Mouse (Mus musculus) liver, embryonic 15.5 days (tissue): ENCODE data around the gene Gm21836. TPM values are rescaled to one million over a fixed set of nuclear protein-coding genes. Genes with fewer than 3 reads are reported as not detected.
"Not testable (repeated sequence)": the region's sequence is repeated elsewhere in the genome, so short reads cannot be mapped to it uniquely, and the experiment has no call there.

ENCODE experiments used
- ATAC-seq: fragments of 200-750 bp; cut with Nextera tagmentation; 2 replicates; pipeline ENCODE4 v1.8.0; 2017; ENCODE audit warnings: moderate number of reproducible peaks, mild to moderate bottlenecking, moderate library complexity; ENCODE audit not compliant: insufficient read depth
- H3K27ac ChIP-seq: fragments of 300-500 bp; sonication (generic); replicated peaks from 2 replicates; pipeline ENCODE4 v1.5.1; 2015; ENCODE audit warnings: mild to moderate bottlenecking, inconsistent platforms
- H3K27me3 ChIP-seq: fragments of 300-500 bp; sonication (generic); 2 replicates; pipeline ENCODE4 v1.6.1; 2015; ENCODE audit warnings: mild to moderate bottlenecking, inconsistent platforms
- H3K36me3 ChIP-seq: fragments of 300-500 bp; sonication (generic); replicated peaks from 2 replicates; pipeline ENCODE4 v1.6.1; 2015; ENCODE audit warnings: moderate library complexity, mild to moderate bottlenecking, inconsistent platforms
- H3K4me1 ChIP-seq: fragments of 300-500 bp; sonication (generic); replicated peaks from 2 replicates; pipeline ENCODE4 v1.6.1; 2015; ENCODE audit warnings: inconsistent platforms
- H3K4me2 ChIP-seq: fragments of 300-500 bp; sonication (generic); 2 replicates; pipeline ENCODE4 v1.6.1; 2015; ENCODE audit warnings: moderate library complexity, mild to moderate bottlenecking, inconsistent platforms
- H3K4me3 ChIP-seq: fragments of 300-500 bp; sonication (generic); replicated peaks from 2 replicates; pipeline ENCODE4 v1.5.1; 2015; ENCODE audit warnings: mild to moderate bottlenecking, inconsistent platforms
- H3K9ac ChIP-seq: fragments of 300-500 bp; sonication (generic); 2 replicates; pipeline ENCODE4 v1.6.1; 2015; ENCODE audit warnings: moderate library complexity, mild to moderate bottlenecking, inconsistent platforms
- H3K9me3 ChIP-seq: fragments of 300-500 bp; sonication (generic); replicated peaks from 2 replicates; pipeline ENCODE4 v1.6.1; 2016; ENCODE audit warnings: inconsistent platforms
- WGBS: fragments of 180-500 bp; shearing (Covaris S2); methylation state at CpG from one replicate; pipeline ENCODE4 v1.1.7; 2015; ENCODE audit warnings: mixed read lengths; ENCODE audit not compliant: insufficient replicate concordance; 5-methylcytosine and 5-hydroxymethylcytosine counted together
- polyA plus RNA-seq: library from polyadenylated mRNA; unstranded; fragments of >200 nt; fragmentation: Nextera tagmentation; extraction: Ambion mirVana; gene quantifications from 2 replicates; pipeline ENCODE4 v1.2.1, GENCODE M21; 2015

Gm21836 gene
- not detected in 2 replicates for polyA plus RNA-seq

DNA sequence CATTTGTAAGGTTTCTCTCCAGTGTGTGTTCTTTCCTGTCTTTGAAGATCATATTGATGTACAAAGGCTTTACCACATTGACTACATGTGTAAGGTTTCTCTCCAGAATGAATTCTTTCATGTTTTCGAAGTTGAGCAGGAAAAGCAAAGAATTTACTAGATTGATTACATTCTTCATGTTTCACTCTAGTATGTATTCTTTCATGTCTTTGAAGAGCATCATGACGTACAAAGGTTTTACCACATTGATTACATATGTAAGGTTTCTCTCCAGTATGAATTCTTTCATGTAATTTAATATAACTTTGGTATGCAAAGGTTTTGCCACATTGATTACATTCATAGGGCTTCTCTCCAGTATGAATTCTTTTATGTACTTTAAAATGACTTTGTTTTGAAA, at the start of gene Gm21836:
TSS of gene Gm21836 (minus strand) at position 101 of the 400 bp plus-strand sequence.
- ATAC-seq = not testable (repeated sequence)
- 55% methylated on average over 2 of the region's 2 CpGs for WGBS

DNA sequence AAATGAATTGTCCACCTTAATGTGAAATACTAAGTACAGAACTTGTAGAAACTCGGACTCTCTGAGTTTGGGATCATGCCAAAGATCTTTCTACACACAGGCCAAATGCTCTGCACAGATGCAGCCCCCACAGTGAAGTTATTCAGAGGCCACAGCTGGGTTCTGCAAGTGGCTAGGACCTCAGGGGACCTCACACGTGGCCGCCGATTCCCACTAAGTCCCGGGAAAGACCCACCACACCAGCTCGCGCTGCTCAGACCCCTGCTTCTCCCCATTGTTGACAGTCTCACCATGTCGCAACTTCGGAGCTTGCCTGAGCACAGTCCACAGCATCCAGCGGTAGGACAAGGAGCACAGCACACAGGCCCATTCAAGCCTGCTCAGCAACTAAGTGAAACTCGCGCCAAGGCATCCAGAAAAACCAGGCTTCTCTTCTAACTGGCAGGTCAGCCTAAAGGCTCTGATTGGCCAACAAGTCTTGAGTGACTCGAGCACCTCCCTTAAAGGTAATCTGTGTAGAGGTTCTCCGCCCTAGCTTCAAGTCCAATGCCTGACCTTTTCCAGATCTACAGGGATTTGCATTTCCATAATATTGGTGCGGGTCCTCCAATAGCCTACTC, 13.1 kb downstream of the Gm21836 start:
- not testable (repeated sequence) for ATAC-seq, H3K4me1 ChIP-seq, H3K27ac ChIP-seq, H3K4me3 ChIP-seq, H3K9ac ChIP-seq, H3K27me3 ChIP-seq, H3K9me3 ChIP-seq, H3K4me2 ChIP-seq
- WGBS = 41% methylated on average over 14 of the region's 15 CpGs
- peaks cover 13% of the 10 kb centered on the region for H3K36me3 ChIP-seq

More for the DNA sequence above, at the start of gene Gm21836:
- H3K27me3 ChIP-seq, H3K4me1 ChIP-seq, H3K9me3 ChIP-seq, H3K36me3 ChIP-seq, H3K27ac ChIP-seq, H3K9ac ChIP-seq, H3K4me3 ChIP-seq, H3K4me2 ChIP-seq: not testable (repeated sequence)

GRCm38 (mm10) chr9:124478081-124478480, 15.5 kb downstream of the Gm21836 start:
- Histone ChIP-seq H3K36me3 (peaks cover 14% of the 10 kb centered on the region), H3K4me2 (no peak overlapping the region), H3K9ac (no peak overlapping the region), H3K4me1 (no peaks in the 10 kb centered on the region), H3K9me3 (no peaks in the 10 kb centered on the region), H3K4me3 (no peak overlapping the region), H3K27me3 (no peaks in the 10 kb centered on the region), H3K27ac (no peak overlapping the region)
- ATAC-seq = no peak
- WGBS = 50% methylated on average over 3 of the region's 3 CpGs

DNA sequence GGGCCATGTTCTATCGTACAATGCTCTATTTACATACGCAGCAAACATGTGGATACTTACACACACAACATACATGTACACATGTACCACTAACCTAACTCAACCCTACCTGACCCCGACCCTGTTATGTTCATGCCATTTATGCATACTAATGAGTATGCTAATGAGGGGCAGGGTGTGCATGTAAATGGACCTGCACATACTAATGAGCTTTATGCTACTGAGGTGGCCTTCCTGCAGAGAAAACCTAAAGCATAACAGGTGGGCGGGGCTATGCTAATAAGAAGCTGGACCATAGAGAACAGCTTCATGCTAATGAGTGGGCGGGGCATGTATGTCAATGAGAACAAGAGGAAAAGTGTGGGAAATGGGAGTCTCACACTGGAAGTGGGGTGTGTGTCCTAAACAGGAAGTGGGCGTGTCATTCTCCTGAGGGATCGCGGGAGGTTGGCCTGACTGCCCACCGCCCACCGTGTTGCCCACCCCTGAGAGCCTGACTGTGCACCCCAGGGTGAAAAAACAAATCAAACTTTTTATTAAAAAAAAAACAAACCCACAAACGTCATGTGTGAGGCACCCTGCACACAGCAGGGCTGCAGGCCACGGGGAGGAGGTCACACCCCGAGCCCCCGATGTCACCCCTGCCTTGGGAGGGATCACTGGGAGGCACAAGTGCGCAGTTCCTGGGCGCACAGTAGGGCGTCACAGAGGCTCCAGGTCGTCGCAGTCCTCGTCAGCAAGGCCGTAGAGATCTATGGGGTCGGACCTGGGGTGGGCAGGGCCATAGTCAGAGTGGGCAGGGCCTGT, 17.3 kb downstream of the Gm21836 start, which contains the start of gene Ppp2r3d:
TSS of gene Ppp2r3d (minus strand) at position 803 of the 807 bp plus-strand sequence.
- Histone ChIP-seq H3K4me3 (no peak within 1 kb of the TSS), H3K27me3 (no peaks in the 10 kb centered on the region), H3K36me3 (peaks cover 14% of the 10 kb centered on the region), H3K4me2 (no peak within 1 kb of the TSS), H3K9me3 (no peaks in the 10 kb centered on the region), H3K9ac (no peak within 1 kb of the TSS), H3K27ac (no peak within 1 kb of the TSS), H3K4me1 (no peaks in the 10 kb centered on the region)
- WGBS = 85% methylated on average over 22 of the region's 22 CpGs
- no peak; the same call in 1 of the 2 replicates for ATAC-seq

GRCm38 (mm10) chr9:124475689-124476088, 17.9 kb downstream of the Gm21836 start:
- no peak for ATAC-seq
- Histone ChIP-seq H3K36me3 (peaks cover 14% of the 10 kb centered on the region), H3K4me2 (no peak overlapping the region), H3K9me3 (no peaks in the 10 kb centered on the region), H3K27me3 (no peaks in the 10 kb centered on the region), H3K9ac (no peak overlapping the region), H3K27ac (no peak overlapping the region), H3K4me3 (no peak overlapping the region), H3K4me1 (no peaks in the 10 kb centered on the region)
- WGBS = 83% methylated on average over 15 of the region's 15 CpGs

DNA sequence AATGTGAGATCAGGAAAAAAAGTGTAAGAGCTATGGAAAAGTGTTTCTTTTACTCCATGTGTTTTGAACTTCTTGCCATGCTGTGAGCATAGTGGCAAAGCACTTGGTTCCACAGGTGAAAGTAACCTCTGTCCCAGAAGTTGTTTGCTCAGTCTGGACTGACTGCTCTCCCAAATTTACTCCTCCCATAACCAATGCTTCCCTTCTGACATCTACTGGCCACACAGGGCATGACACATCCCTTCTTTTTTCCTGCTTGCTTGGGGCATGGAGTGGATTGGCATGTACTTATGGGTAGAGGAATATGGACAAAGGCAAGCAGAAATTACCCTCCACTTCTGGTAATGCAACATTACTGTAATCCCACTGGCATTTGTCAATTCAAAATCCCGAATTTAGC, 37.0 kb downstream of the Gm21836 start:
- H3K36me3 ChIP-seq = no peaks in the 10 kb centered on the region
- no peaks in the 10 kb centered on the region for H3K4me1 ChIP-seq
- no peak overlapping the region for H3K4me2 ChIP-seq
- H3K27me3 ChIP-seq = no peaks in the 10 kb centered on the region
- ATAC-seq = no peak
- H3K27ac ChIP-seq = no peak overlapping the region
- no peak overlapping the region for H3K4me3 ChIP-seq
- no peak overlapping the region for H3K9ac ChIP-seq
- 4% methylated on average over 1 of the region's 1 CpGs for WGBS
- no peaks in the 10 kb centered on the region for H3K9me3 ChIP-seq

Other genes starting within 250 kb of the Gm21836 start
- gene 2010315B03Rik, start 181.1 kb downstream of the Gm21836 start, polyA plus RNA-seq = 3.8 TPM in 2 replicates
- 29.2 and 30.7 TPM in 2 replicates for gene Ppp2r3d, start 16.9 kb downstream of the Gm21836 start, polyA plus RNA-seq